Mouse (Mus musculus) liver, adult 2 months (tissue): ENCODE data around the gene H2-Eb2.

Experiments used
- CTCF ChIP-seq: fragments of 200-500 bp; IDR thresholded peaks from 2 replicates; pipeline ENCODE4 v1.5.1; 2011; ENCODE audit warnings: low read depth, low read length, control low read depth
- POLR2A ChIP-seq: fragments of 200-500 bp; IDR thresholded peaks from 2 replicates; pipeline ENCODE4 v1.6.1; 2011; ENCODE audit warnings: low read length, control low read depth; ENCODE audit not compliant: insufficient read depth; ENCODE audit errors: extremely low read depth

GRCm38 (mm10) chr17:34370563-34370962 lies 45.1 kb downstream of the H2-Eb2 start:
- TF ChIP-seq CTCF (no peak), POLR2A (no peak)
